Mouse (Mus musculus) forebrain, postnatal 0 days (tissue): ENCODE results near the gene Wdr53. TPM values are rescaled to one million over a fixed set of nuclear protein-coding genes. Genes with fewer than 3 reads are reported as not detected.
"Not testable (repeated sequence)": the region's sequence is repeated elsewhere in the genome, so short reads cannot be mapped to it uniquely, and the experiment has no call there.

Experiments used
- ATAC-seq: fragments of 200-750 bp; cut with Nextera tagmentation; 2 replicates; pipeline ENCODE4 v1.8.0; 2017; ENCODE audit warnings: mild to moderate bottlenecking, moderate library complexity
- DNase-seq: peaks from one replicate; pipeline ENCODE4 v3.0.0-alpha.2; 2015
- H3K27ac ChIP-seq: fragments of 300-500 bp; sonication (generic); 2 replicates; pipeline ENCODE4 v1.5.1; 2014; ENCODE audit warnings: low read depth, mild to moderate bottlenecking, antibody characterized with exemption, low read length, moderate library complexity, mixed read lengths
- H3K27me3 ChIP-seq: fragments of 300-500 bp; sonication (generic); 2 replicates; pipeline ENCODE4 v1.6.1; 2014; ENCODE audit warnings: mild to moderate bottlenecking, low read length, mixed read lengths; ENCODE audit not compliant: insufficient read depth
- H3K36me3 ChIP-seq: fragments of 300-500 bp; sonication (generic); 2 replicates; pipeline ENCODE4 v1.6.1; 2014; ENCODE audit warnings: mild to moderate bottlenecking, moderate library complexity; ENCODE audit not compliant: insufficient read depth
- H3K4me1 ChIP-seq: fragments of 300-500 bp; sonication (generic); 2 replicates; pipeline ENCODE4 v1.6.1; 2014; ENCODE audit warnings: antibody characterized with exemption; ENCODE audit not compliant: insufficient read depth
- H3K4me2 ChIP-seq: fragments of 300-500 bp; sonication (generic); 2 replicates; pipeline ENCODE4 v1.6.1; 2014; ENCODE audit warnings: low read depth, mild to moderate bottlenecking, moderate library complexity
- H3K4me3 ChIP-seq: fragments of 300-500 bp; sonication (generic); 2 replicates; pipeline ENCODE4 v1.5.1; 2014; ENCODE audit warnings: low read depth, low read length, mixed read lengths
- H3K9ac ChIP-seq: fragments of 300-500 bp; sonication (generic); 2 replicates; pipeline ENCODE4 v1.6.1; 2014; ENCODE audit warnings: mild to moderate bottlenecking
- H3K9me3 ChIP-seq: fragments of 300-500 bp; sonication (generic); 2 replicates; pipeline ENCODE4 v1.6.1; 2016; ENCODE audit warnings: low read length
- CTCF ChIP-seq: sonication (generic); IDR thresholded peaks from 2 replicates; pipeline ENCODE4 v1.5.1; 2016; ENCODE audit warnings: antibody characterized with exemption, control low read depth, low read depth
- WGBS: fragments of 180-500 bp; shearing (Covaris S2); extraction: QIAGEN DNeasy Blood & Tissue Kit; methylation state at CpG from one replicate; pipeline ENCODE4 v1.1.7; 2014; 5-methylcytosine and 5-hydroxymethylcytosine counted together
- polyA plus RNA-seq: library from polyadenylated mRNA; unstranded; fragments of >200 nt; fragmentation: Nextera tagmentation; extraction: Ambion mirVana; gene quantifications from 2 replicates; pipeline ENCODE4 v1.2.1, GENCODE M21; 2015
- total RNA-seq: library from RNA; depleted of rRNA; stranded (reverse); fragments of >200 nt; gene quantifications from 2 replicates; pipeline ENCODE4 v1.2.3, GENCODE M21; 2014

Wdr53 gene
- total and polyA plus RNA-seq, 2 experiments from 2014 or later: 12.8 to 18.0 TPM

DNA sequence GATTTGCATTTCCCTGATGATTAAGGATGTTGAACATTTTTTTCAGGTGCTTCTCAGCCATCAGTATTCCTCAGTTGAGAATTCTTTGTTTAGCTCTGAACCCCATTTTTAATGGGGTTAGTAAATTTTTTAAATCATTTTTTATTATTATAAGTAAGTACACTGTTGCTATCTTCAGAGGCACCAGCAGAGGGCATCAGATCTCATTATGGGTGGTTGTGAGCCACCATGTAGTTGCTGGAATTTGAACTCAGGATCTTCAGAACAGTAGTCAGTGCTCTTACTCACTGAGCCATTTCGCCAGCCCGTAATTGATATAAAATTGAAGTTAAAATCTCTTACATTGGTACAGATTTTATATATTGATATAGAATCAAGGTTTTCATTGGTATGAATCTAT lies 17.2 kb downstream of the Wdr53 start:
- not testable (repeated sequence) for H3K4me3 ChIP-seq, H3K9me3 ChIP-seq, ATAC-seq, H3K36me3 ChIP-seq, H3K9ac ChIP-seq, H3K4me2 ChIP-seq, DNase-seq, H3K27ac ChIP-seq, H3K27me3 ChIP-seq, H3K4me1 ChIP-seq
- 93% methylated on average over 2 of the region's 2 CpGs for WGBS
- TF ChIP-seq CTCF: 0 out of 2 replicates have a peak, but pooled peaks have one; percentile 8

DNA sequence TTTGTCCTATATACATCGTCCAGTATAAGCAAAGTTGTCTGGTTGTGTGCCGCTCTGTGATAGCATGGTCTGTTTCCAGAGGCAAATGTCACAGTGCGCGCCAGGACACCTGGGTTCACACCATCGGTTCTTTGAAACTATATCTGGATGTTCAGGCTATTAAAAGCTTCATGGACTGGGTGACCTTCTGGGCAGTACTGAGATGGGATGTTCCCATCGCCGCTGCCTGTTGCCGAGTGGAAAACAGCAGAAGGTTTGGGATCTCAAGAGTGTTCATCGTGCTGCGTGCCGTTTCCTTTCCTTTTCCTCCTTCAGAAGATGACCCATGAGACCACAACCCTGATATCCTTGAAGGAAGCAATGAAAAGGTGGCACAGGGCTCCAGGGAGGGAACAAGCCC lies 24.3 kb downstream of the Wdr53 start, which contains the start of gene Smco1:
Gene Smco1, plus strand, starts transcription at position 178 of the 400 bp plus-strand sequence.
- no peak for ATAC-seq
- Histone ChIP-seq H3K27ac (no peak within 1 kb of the TSS), H3K27me3 (no peaks in the 10 kb centered on the region), H3K9ac (no peak within 1 kb of the TSS), H3K4me3 (no peak within 1 kb of the TSS), H3K4me1 (no peaks in the 10 kb centered on the region), H3K9me3 (no peaks in the 10 kb centered on the region), H3K4me2 (no peak within 1 kb of the TSS), H3K36me3 (no peaks in the 10 kb centered on the region)
- WGBS: 89% methylated on average over 11 of the region's 11 CpGs
- TF ChIP-seq CTCF: no peak
- no peak for DNase-seq

DNA sequence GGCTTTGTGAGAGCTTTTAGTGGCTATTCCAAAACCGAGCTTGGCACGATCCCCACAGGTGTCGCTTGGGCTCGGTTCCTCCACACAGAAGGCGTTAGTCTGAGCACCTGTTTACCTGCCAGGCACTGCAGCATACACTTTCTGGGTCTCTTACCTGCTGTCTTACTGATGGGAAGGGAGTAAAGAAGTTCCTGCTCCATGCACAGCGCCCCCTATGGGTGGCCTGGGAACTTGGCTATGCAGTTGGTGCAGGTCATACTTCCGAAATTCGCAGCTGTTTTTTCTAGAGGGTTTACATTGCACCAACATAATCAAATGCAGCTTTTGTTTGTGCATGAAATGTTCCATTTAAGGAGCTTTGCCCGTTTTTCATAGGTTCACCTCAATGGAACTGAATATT lies 26.3 kb downstream of the Wdr53 start:
- no peaks in the 10 kb centered on the region for H3K4me1 ChIP-seq
- no peaks in the 10 kb centered on the region for H3K36me3 ChIP-seq
- no peak overlapping the region for H3K27ac ChIP-seq
- H3K27me3 ChIP-seq: no peaks in the 10 kb centered on the region
- TF ChIP-seq CTCF: peak; percentile 50
- 57% methylated on average over 9 of the region's 9 CpGs for WGBS
- no peak overlapping the region for H3K4me2 ChIP-seq
- no peak for DNase-seq
- H3K9me3 ChIP-seq: no peaks in the 10 kb centered on the region
- no peak overlapping the region for H3K4me3 ChIP-seq
- no peak overlapping the region for H3K9ac ChIP-seq
- no peak for ATAC-seq

DNA sequence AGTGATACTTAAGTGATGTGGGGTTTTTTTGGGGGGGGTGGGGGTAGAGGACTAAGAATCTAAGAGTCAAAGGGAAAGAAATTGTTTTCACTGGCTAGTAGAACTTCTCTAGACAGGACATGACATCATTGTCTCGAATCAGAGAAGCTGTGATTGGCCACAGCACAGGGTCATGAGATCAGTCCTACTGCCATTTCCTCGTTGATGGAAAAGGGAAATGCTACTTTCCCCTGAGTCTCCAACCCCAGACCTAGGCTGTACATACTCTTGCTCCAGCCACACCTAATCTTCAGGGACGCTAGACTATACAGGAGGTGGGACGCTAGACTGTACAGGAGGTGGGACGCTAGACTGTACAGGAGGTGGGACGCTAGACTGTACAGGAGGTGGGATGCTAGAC lies 28.0 kb downstream of the Wdr53 start:
- no peaks in the 10 kb centered on the region for H3K27me3 ChIP-seq
- H3K4me3 ChIP-seq: no peak overlapping the region
- 0 out of 2 replicates have a peak, but pooled peaks cover 4% of the 10 kb centered on the region for H3K4me1 ChIP-seq
- no peak overlapping the region for H3K9ac ChIP-seq
- H3K9me3 ChIP-seq: no peaks in the 10 kb centered on the region
- ATAC-seq (no peak), DNase-seq (no peak)
- no peaks in the 10 kb centered on the region for H3K36me3 ChIP-seq
- H3K4me2 ChIP-seq: no peak overlapping the region
- no peak overlapping the region for H3K27ac ChIP-seq
- 95% methylated on average over 6 of the region's 6 CpGs for WGBS
- no peak for TF ChIP-seq CTCF

DNA sequence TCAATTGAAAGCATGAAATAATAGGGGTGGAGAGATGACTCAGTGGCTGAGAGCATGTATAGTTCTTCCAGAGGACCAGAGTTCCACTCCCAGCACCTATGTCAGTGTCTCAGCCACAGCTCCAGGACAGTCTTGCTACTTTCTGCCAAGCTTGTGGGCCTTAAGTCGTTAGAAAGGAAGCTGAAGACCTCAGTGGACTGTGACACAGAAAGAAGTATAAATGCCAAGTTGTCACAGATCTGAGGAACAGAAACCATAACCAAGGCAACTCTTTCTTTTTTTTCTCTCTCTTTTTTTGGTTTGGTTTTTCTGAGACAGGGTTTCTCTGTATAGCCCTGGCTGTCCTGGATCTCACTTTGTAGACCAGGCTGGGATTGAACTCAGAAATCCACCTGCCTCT lies 28.8 kb downstream of the Wdr53 start:
- Histone ChIP-seq H3K4me2 (no peak overlapping the region), H3K9me3 (no peaks in the 10 kb centered on the region), H3K9ac (no peak overlapping the region), H3K4me1 (0 out of 2 replicates have a peak, but pooled peaks cover 4% of the 10 kb centered on the region), H3K36me3 (no peaks in the 10 kb centered on the region), H3K4me3 (no peak overlapping the region), H3K27ac (no peak overlapping the region), H3K27me3 (no peaks in the 10 kb centered on the region)
- WGBS: 68% methylated on average over 1 of the region's 1 CpGs
- ATAC-seq (no peak), DNase-seq (no peak)
- TF ChIP-seq CTCF: no peak

DNA sequence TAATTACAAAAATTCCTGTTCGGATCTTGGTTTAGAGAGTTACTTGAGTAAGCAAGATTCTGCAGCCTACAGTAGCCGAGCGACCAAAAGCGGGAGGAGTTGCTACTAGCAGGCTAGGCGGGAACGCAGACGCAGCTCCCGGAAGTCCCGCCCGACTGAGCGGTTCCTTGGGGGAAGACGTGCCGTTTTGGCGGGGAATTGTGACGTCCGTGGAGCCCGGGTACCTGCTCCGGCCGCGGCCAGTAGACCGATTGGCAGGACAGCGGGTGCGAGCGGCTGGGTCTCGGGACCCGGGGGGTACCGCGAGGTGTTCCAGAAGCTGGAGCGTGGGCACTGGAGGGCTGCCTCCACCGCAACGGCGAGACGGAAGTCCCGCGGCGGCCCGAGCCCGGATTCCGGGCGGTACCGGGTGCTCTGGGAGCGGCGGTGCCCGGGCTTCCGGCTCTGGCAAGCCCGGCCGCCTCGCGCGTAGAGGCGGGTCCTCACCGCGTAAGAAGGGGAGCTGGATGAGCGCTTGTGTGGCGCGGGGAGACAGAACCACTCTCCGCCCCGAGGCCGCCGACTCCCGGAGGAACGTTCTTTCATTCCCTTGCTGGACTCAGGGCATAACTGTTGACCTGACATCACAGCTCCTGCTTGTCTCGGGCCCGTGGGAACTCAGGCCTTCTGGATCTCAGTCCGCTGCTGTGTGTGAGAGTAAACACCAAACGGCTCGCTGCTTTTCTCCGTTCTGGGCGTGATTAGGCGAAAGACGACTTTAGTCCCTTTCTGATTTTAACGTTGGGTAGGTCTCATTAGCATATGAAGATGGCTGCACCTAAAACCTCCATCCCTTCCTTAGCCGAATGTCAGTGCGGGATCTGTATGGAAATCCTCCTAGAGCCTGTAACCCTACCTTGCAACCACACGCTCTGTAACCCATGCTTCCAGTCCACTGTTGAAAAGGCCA lies 30.6 kb downstream of the Wdr53 start, which contains the start of gene Rnf168:
Gene Rnf168, plus strand, starts transcription at position 152 of the 949 bp plus-strand sequence.
- WGBS: under 1% methylated on average over 65 of the region's 75 CpGs
- Histone ChIP-seq H3K9me3 (no peaks in the 10 kb centered on the region), H3K4me2 (peak within 1 kb of the TSS; percentile 45), H3K36me3 (no peaks in the 10 kb centered on the region), H3K27me3 (no peaks in the 10 kb centered on the region), H3K9ac (peak within 1 kb of the TSS; percentile 79), H3K27ac (peak within 1 kb of the TSS; percentile 93), H3K4me3 (peak within 1 kb of the TSS; percentile 87), H3K4me1 (0 out of 2 replicates have a peak, but pooled peaks cover 4% of the 10 kb centered on the region)
- peak; percentile 95 for ATAC-seq
- no peak for TF ChIP-seq CTCF
- DNase-seq: peak; percentile 88

DNA sequence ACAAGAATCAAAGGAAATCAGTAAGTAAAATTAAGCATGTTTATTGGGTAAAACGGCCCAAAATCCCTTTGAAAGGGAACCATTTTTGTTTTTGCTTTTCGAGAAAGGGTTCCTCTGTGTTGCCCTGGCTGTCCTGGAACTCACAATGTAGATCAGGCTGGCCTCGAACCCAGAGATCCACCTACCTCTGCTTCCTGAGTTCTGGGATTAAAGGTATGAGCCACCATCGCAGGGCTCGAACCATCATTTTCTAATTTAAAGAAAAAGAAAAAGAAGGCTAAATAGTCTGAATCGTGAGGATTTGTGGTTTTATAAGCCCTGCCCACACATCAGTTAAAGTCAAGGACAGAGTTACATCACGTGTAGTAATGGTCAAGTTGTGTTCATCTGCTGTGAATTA lies 31.4 kb downstream of the Wdr53 start:
- H3K27me3 ChIP-seq: no peaks in the 10 kb centered on the region
- 0 out of 2 replicates have a peak, but pooled peaks cover 4% of the 10 kb centered on the region for H3K4me1 ChIP-seq
- 51% methylated on average over 7 of the region's 7 CpGs for WGBS
- DNase-seq (no peak), ATAC-seq (no peak)
- peak overlapping the region; percentile 87 for H3K4me3 ChIP-seq
- no peak for TF ChIP-seq CTCF
- H3K9me3 ChIP-seq: no peaks in the 10 kb centered on the region
- H3K9ac ChIP-seq: peak overlapping the region; percentile 79
- no peaks in the 10 kb centered on the region for H3K36me3 ChIP-seq
- peak overlapping the region; percentile 93; the same call in 1 of the 2 replicates for H3K27ac ChIP-seq
- H3K4me2 ChIP-seq: peak overlapping the region; percentile 45
